Mouse (Mus musculus): Measurements from ENCODE around the gene Reep3. TPM values are rescaled to one million over a fixed set of nuclear protein-coding genes. Genes with fewer than 3 reads are reported as not detected.

The Reep3 gene
- total and polyA plus RNA-seq, 3 experiments = 21.8 to 23.3 (median 23.2) TPM

DNA sequence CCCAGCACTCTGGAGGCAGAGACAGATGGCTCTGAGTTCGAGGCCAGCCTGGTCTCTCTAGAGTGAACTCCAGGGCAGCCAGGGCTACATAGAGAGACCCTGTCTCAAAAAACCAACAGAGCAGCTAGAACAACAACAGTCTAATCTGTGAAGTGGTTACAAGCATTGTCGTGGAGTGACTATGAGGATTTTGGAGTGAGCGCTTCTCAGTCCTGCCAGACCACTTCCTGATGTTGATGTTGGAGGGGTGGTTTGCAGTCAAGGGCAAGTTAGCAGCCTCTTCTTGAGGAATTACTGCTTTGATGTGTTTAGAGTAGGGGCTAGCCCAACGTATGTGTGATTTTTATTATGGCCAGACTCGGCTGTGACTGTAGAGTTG lies 15.0 kb upstream of the Reep3 start:
- Histone ChIP-seq H3K36me3 (replicated peaks in 1 of 2; ENCODE audit: control insufficient read depth in 1 of 2, insufficient read depth in 1 of 2, low read length in 1 of 2) (peaks cover 21 to 55% of the 10 kb centered on the region in 2 experiments), H3K9me3 (replicated peaks; ENCODE audit: low read length) (no peaks in the 10 kb centered on the region), H3K4me3 (replicated peaks in 1 of 3; ENCODE audit: low read depth in 2 of 3, low read length in 2 of 3, poor library complexity in 1 of 3) (no peak overlapping the region), H3K79me2 (replicated peaks; ENCODE audit: control insufficient read depth, extremely low read depth, insufficient read depth, poor library complexity, severe bottlenecking) (peaks cover 91% of the 10 kb centered on the region), H3K27ac (ENCODE audit: insufficient read depth, low read depth) (peak overlapping the region; percentile 64; the same call in 1 of the 2 replicates), H3K4me2 (ENCODE audit: insufficient read depth, low read depth, poor library complexity, severe bottlenecking) (no peak overlapping the region), H3K4me1 (ENCODE audit: control insufficient read depth in 1 of 2, insufficient read depth in 2 of 2) (peaks cover 18 to 59% of the 10 kb centered on the region in 2 experiments), H3K9ac (ENCODE audit: insufficient read depth, low read depth) (no peak overlapping the region), H3K27me3 (replicated peaks) (no peaks in the 10 kb centered on the region)
- no peak for DNase-seq (ENCODE audit: extremely low read depth)
- dilution Hi-C loops (cut with MboI; ENCODE audit: extremely low pct_ligation_motif_present, extremely low pct_unique_long_range_greater_than_20kb, low sequenced_read_pairs) = no loop called here
- in situ Hi-C loops (cut with MboI; ENCODE audit: low pct_ligation_motif_present, low pct_unique_long_range_greater_than_20kb, low sequenced_read_pairs) = no loop called here
- no peak for TF ChIP-seq ELF1 (IDR thresholded peaks at IDR 0.05; ENCODE audit: low read depth, low read length)
- TF ChIP-seq ZKSCAN1 (IDR thresholded peaks at IDR 0.05; ENCODE audit: borderline replicate concordance, low read depth, low read length) = no peak
- TF ChIP-seq E2F4 (IDR thresholded peaks at IDR 0.05; ENCODE audit: insufficient replicate concordance, low read depth, low read length) = no peak
- TF ChIP-seq MEF2A (IDR thresholded peaks at IDR 0.05; ENCODE audit: borderline replicate concordance, low read depth, low read length) = no peak

- Histone ChIP-seq H3K4me2 (ENCODE audit: insufficient read depth, low read depth, poor library complexity, severe bottlenecking) (no peak overlapping the region), H3K79me2 (replicated peaks; ENCODE audit: control insufficient read depth, extremely low read depth, insufficient read depth, poor library complexity, severe bottlenecking) (peaks cover 91% of the 10 kb centered on the region), H3K36me3 (replicated peaks in 1 of 2; ENCODE audit: control insufficient read depth in 1 of 2, insufficient read depth in 1 of 2, low read length in 1 of 2) (peaks cover 26 to 55% of the 10 kb centered on the region in 2 experiments), H3K9me3 (replicated peaks; ENCODE audit: low read length) (no peaks in the 10 kb centered on the region), H3K4me1 (ENCODE audit: control insufficient read depth in 1 of 2, insufficient read depth in 2 of 2) (peaks cover 15 to 59% of the 10 kb centered on the region in 2 experiments), H3K27ac (ENCODE audit: insufficient read depth, low read depth) (peak overlapping the region; percentile 64; the same call in 1 of the 2 replicates), H3K4me3 (replicated peaks in 1 of 3; ENCODE audit: low read depth in 2 of 3, low read length in 2 of 3, poor library complexity in 1 of 3) (no peak overlapping the region), H3K27me3 (replicated peaks) (no peaks in the 10 kb centered on the region), H3K9ac (ENCODE audit: insufficient read depth, low read depth) (no peak overlapping the region)
- dilution Hi-C loops (cut with MboI; ENCODE audit: extremely low pct_ligation_motif_present, extremely low pct_unique_long_range_greater_than_20kb, low sequenced_read_pairs) (no loop called here), in situ Hi-C loops (cut with MboI; ENCODE audit: low pct_ligation_motif_present, low pct_unique_long_range_greater_than_20kb, low sequenced_read_pairs) (no loop called here)
- no peak for DNase-seq (ENCODE audit: extremely low read depth)
- TF ChIP-seq KAT2A (IDR thresholded peaks at IDR 0.05; ENCODE audit: insufficient replicate concordance, low read length) (no peak), PAX5 (IDR thresholded peaks at IDR 0.05; ENCODE audit: low read length) (no peak), RAD21 (IDR thresholded peaks at IDR 0.05; ENCODE audit: low read depth, low read length) (no peak), MEF2A (IDR thresholded peaks at IDR 0.05; ENCODE audit: borderline replicate concordance, low read depth, low read length) (no peak), HCFC1 (IDR thresholded peaks at IDR 0.05; ENCODE audit: low read depth, low read length) (no peak), CHD1 (IDR thresholded peaks at IDR 0.05; ENCODE audit: low read depth, low read length) (no peak), MAFK (IDR thresholded peaks at IDR 0.05; ENCODE audit: insufficient replicate concordance, low read length) (no peak), USF2 (conservative IDR thresholded peaks at IDR 0.05; ENCODE audit: low read depth, low read length) (no peak), POLR2AphosphoS2 (IDR thresholded peaks at IDR 0.05; ENCODE audit: low read depth, low read length) (no peak), CHD2 (IDR thresholded peaks at IDR 0.05; ENCODE audit: low read length) (no peak)
These were observed 14.5 kb upstream of the Reep3 start for GRCm38 (mm10) chr10:67111044-67111798.

All from CH12.LX (cell line).